Mouse (Mus musculus): Measurements from ENCODE around the gene Gm3029. TPM values are rescaled to one million over a fixed set of nuclear protein-coding genes. Genes with fewer than 3 reads are reported as not detected.

Gm3029 gene
- not detected in 2 replicates for polyA plus RNA-seq (2012; rRNA removed; ENCODE audit: low replicate concordance)

GRCm38 (mm10) chr14:3931456-3931855 is at the start of gene Gm3029:
Gene Gm3029 (plus strand): TSS chr14:3931756.

GRCm38 (mm10) chr14:3883872-3884271 is 47.7 kb upstream of the Gm3029 start, which contains the start of gene Gm2916:
Gene Gm2916 (plus strand): TSS chr14:3884172.

GRCm38 (mm10) chr14:3963247-3963646 is 31.7 kb downstream of the Gm3029 start, which contains the start of gene Gm3095:
Gene Gm3095 (plus strand): TSS chr14:3963547.

Other genes with a start within 250 kb of the Gm3029 start
- not detected in 2 replicates for gene Gm3043, start 243.0 kb upstream of the Gm3029 start, polyA plus RNA-seq (2012; rRNA removed; ENCODE audit: low replicate concordance)
- 0.08 and 1.2 TPM in 2 replicates for gene Gm3002, start 121.7 kb upstream of the Gm3029 start, polyA plus RNA-seq (2012; rRNA removed; ENCODE audit: low replicate concordance)
- gene Gm3033, start 85.5 kb upstream of the Gm3029 start, polyA plus RNA-seq (2012; rRNA removed; ENCODE audit: low replicate concordance), result 0.16 TPM in 1 of 2 replicates, not detected in the other
- not detected in 2 replicates for gene Gm2916, start 47.6 kb upstream of the Gm3029 start, polyA plus RNA-seq (2012; rRNA removed; ENCODE audit: low replicate concordance)
- 0.40 TPM in 1 of 2 replicates, not detected in the other for gene Gm3095, start 31.8 kb downstream of the Gm3029 start, polyA plus RNA-seq (2012; rRNA removed; ENCODE audit: low replicate concordance)
- gene Gm3099, start 66.6 kb downstream of the Gm3029 start, polyA plus RNA-seq (2012; rRNA removed; ENCODE audit: low replicate concordance), result not detected in 2 replicates
- gene Gm5796, start 92.2 kb downstream of the Gm3029 start, polyA plus RNA-seq (2012; rRNA removed; ENCODE audit: low replicate concordance), result 0.09 and 0.83 TPM in 2 replicates
- not detected in 2 replicates for gene Gm3115, start 152.4 kb downstream of the Gm3029 start, polyA plus RNA-seq (2012; rRNA removed; ENCODE audit: low replicate concordance)
- 0.64 and 1.1 TPM in 2 replicates for gene Gm8108, start 178.8 kb downstream of the Gm3029 start, polyA plus RNA-seq (2012; rRNA removed; ENCODE audit: low replicate concordance)
- not detected in 2 replicates for gene Gm3127, start 233.3 kb downstream of the Gm3029 start, polyA plus RNA-seq (2012; rRNA removed; ENCODE audit: low replicate concordance)

Measured in subcutaneous adipose tissue, adult 2 months (tissue).